Mouse (Mus musculus) lung, adult 2 months (tissue): ENCODE results near the gene Clip3.

Experiments
- CTCF ChIP-seq: fragments of 200-500 bp; IDR thresholded peaks from 2 replicates; pipeline ENCODE4 v1.5.1; 2011; ENCODE audit warnings: mild to moderate bottlenecking, low read length, control low read depth; ENCODE audit not compliant: insufficient read depth
- POLR2A ChIP-seq: fragments of 200-500 bp; IDR thresholded peaks from 2 replicates; pipeline ENCODE4 v1.6.1; 2011; ENCODE audit warnings: low read depth, mild to moderate bottlenecking, control low read depth, low read length, borderline replicate concordance; ENCODE audit errors: extremely low read depth

DNA sequence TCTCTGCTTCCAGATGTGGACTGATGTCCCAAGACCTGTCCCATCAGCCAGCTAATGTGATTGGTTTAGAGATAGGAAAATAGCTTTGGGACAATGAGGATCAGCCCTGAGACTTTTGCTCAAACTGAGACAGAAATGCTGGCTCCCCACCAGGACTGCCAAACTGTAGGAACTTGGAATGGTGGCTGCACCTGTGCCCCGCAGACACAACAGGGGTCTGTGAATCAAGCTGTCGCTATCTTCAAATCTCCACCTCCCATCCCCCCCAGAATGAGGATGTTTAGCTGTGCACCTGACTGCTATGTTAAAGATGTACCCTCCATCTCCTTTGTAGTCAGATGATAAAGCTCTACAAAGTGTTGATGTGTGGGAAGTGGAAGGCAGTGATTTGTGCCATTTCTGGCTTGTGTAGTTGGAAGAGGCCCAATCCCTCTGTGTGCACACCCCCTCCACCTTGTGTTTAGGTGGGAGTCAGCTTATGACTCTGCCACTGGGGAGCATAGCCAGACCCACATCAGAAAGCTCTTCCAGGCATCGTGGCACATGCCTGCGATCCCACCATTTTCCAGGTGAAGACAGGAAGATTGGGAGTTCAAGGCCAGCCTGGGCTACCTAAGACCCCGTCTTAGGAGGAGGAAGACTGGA is 32.9 kb downstream of the Clip3 start:
- no peak for TF ChIP-seq CTCF
- TF ChIP-seq POLR2A, result no peak
